Mouse (Mus musculus) c-Kit-positive CD71-negative TER-119-negative erythroid progenitor cells, embryonic 14.5 days (primary cell): Measurements from ENCODE around the gene Themis.
A peak's percentile ranks its signal among the peaks of the same experiment; 100 is the strongest.

Experiments used
- DNase-seq: peaks from one replicate; pipeline ENCODE4 v3.0.0-alpha.2; 2013; ENCODE audit warnings: low read depth

Gene Themis

DNA sequence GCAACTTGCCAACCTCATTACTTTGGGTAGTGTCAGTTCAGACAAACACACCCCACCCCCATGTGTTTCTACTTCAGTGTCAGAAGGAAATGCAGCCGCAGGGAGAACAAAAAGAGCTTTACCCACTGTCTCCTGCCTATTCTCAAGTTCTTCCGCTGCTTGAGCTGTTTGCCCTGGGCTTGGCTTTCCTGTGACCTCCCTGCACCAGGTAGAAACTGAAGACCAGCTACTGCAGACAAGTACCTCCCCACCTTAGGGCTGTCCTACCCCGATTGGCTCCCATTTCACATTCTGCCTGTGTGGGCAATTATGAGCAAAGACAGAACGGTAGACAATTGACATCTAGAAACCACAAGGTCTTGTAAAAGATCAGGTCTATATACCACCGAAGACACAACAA is at the start of gene Themis:
Themis (plus strand) TSS at position 100 of the 400 bp plus-strand sequence.
- no peak for DNase-seq

DNA sequence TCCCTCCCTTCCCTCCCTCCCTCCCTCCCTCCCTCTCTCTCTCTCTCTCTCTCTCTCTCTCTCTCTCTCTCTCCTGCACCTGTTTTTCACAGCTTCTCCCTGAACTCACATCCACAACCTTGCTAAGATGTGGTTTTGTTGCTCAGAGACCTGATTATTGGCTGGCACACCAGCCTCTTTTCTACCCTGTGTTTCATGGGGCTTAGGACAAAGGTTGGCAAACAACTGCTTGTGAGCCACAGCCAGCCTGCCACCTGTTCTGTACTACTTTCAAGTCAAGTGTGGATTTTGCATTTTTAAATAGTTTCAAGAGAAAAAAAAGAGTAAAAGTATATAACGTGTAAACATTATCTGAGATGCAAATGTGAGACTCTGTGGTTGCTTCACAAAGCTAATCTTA is 48.7 kb upstream of the Themis start:
- no peak for DNase-seq

DNA sequence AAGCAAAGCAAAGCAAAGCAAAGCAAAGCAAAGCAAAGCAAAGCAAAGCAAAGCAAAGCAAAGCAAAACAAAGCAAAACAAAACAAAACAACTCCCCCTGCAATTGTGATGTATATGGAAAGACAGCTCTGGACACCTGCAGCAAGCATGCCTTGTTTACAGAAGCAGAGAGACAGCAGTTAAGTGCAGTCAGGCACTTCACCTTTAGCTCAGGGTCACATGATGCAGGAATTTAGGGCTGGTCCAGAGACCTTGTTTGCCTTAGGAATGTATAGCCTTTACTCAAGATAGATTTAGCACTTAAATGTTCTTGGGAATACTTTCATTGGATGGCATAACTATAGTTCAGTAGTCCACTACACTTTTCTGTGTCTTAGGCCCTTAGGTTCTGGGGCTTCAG is 32.1 kb upstream of the Themis start:
- no peak for DNase-seq

DNA sequence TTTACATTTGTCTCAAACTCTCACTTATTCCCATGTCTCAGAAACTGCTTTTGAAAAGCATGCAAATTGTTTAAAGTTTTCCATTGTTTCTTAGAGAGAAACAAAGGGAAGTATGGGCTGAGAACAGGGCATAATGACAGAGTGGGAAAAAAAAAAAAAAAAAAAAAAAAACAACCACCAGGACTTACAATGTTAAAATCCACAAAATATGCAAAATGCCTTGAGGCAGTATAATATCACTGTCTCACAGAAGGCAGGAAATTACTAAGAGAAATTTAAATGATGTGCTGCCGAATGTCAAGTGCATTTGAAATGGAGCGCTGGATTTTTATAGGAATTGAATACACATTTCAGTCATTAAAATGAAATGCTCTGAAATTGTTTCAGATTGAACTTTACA is 26.3 kb upstream of the Themis start:
- DNase-seq: no peak

DNA sequence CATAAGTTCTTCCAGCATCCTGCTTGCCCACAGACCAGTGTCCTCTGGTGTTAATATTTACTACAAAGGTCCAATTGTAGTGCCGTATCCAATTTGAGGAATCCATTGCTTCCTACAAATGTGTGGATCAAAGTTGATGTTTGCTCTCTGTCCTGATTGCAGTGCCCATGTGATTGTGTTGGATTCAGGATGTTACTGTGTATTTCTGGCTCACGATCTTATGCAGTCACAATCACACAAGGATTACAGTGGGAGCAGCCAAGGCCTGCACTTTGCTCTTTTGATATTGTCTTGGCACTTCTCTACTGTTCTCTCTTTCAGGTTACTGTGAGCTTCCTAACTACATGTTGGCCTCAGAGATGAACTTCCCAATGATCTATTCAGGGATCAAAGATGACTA is 20.3 kb upstream of the Themis start:
- no peak for DNase-seq

DNA sequence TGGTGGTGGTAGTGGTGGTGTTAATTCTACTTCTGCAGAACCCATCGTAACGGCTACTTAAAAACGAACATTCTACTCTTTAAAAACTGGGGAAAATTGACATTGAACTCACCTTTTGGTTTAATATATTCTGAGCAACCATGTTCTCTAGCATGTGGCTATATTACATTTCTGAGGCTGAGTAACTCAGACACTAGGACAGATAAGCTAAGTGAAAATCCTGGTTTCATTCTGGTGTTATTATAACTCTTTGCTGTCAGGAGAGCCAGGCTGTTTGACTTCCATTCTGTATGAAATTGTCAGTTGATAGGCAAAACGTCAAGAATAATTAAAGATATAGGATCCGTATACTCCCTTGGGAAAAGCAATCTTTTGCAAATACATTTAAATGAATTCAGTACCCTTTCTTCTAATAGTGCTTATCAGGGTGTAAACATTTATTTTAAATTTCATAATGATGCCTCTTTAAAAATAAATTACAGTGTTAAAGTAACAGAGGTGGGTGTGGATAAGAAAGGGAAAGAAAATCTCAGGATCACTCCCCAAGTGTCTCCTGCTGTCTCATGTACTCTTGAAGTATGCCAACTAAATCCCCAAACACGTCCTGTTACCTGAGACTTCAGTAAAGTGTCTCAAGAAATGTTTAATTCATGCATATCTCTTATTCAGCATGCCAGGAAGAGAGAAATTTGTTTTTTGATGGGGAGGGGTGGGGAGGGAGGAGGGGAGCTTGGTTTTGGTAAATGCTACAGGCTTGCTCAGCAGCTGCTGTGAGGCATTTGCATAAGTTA is 18.9 kb upstream of the Themis start:
- DNase-seq: no peak

DNA sequence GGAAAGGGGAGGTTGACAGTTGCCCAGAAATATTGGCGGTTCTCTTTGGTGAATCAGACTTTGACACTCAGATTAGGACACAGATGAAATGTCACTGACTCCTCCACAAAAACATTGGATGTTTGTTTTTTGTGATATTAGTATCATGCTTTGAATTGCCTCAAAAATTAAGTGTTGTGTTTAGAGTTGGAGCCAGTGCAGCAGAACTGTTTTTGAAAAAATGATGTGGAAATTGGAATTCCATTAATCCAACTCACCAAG is 18.3 kb upstream of the Themis start:
- DNase-seq: no peak

DNA sequence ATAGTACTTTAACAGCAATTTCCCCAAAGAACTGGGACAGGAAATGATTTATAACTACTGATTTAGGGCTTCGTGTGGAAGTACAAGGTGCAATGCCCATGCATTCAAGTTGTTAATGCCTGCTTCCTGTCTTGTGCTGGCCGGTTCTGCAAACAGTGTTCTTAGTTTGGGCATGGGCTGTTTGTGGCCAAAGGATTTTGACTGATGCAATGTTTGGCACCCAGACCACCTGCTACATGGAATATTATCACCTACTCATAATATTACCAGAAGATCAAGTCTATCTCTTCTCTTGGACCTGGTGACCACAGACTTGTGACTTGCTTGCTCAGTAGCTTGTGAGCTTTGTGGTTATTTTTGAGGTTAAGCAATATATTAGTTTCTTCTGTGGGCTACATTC is 16.2 kb upstream of the Themis start:
- no peak for DNase-seq

DNA sequence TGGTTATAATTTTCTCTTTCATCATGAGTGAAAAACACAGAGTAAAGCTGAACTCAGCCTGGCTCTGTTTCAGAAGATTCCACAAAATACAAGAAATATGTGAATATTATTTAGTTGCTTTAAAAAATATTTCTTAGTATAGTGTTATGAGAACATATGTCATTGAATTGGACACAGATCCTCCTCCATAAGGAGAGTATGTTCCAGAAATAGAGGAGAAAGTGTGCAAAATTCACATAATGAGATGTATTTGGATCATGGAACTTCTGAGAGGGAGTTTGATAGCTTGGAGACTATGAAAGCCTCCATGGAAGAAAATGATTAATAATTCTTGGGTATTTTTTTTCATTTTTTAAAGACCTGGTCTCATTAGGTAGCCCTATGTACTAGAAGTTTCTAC is 13.4 kb upstream of the Themis start:
- no peak for DNase-seq

DNA sequence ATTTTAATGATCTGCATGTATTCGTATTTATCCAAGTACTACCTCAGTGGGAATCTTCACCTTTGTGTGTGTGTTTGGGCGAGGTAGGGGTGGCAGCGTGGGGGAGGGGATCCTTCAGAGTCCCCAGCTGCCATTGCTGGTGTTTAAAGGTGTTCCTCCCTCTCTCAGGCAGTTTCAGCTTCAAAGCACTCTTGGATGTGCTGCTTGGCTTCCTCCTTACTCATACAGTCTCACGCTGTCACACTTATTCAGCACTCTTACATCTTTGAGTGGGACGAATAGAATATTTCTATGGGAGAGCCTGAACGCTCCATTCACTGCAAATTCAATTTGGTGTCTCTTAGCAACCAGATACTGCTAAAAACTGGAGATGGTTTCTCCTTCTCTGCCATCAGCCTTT is 3.0 kb upstream of the Themis start:
- no peak for DNase-seq

DNA sequence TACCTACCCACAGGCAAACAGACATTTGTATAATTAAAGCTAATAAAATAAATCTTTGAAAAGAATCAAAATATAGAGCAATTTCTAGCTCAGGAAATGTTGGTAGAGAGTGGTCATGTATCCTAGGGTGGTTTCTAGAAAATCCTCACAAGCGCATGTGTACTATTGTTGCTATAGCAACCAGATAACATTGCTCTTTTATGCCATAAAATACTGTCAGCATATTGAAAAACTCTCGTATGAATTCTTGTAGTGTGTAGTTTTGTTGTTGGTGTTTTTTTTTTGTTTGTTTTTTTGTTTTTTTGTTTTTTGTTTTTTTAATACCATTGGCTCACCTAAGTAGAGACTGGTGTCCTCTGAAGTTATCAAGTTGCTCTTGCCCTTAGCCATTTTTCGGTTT is 5.8 kb downstream of the Themis start:
- DNase-seq: no peak

DNA sequence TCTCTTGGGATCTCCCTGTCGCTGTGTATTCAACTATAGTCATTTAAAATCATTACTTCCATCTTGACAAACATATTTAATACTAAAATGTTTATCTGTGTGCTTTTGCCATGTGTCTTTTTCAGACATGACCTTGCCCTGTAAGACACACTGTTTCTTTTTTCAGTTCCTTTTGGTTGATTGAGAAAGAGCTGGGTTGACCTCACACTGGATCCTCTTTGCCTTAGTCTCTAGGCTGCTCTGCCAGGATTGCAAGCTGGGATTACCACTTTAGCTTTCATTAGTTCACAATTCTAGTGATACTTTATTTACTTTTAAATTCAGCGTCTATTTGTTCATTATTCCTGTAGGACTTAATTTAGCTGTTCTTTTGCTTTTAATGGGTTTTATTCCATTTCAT is 7.2 kb downstream of the Themis start:
- DNase-seq: no peak

DNA sequence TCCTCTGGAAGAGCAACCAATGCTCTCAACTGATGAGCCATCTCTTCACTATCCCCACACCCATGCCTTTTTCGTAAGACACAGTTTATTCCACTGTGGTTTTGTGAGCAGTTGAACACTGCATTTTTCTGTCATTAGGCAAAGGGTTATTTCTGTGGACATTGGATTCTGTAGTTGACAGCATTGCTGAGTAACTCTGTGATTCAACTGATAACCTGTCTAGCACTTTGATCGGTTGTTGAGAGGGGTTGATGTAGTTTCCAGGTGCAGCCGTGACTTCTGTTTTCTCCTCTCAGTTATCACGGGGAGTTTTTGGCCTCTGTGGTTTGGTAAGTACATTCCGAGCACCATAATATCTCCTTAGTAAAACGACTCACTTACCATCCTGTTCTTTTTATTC is 26.8 kb downstream of the Themis start:
- no peak for DNase-seq

DNA sequence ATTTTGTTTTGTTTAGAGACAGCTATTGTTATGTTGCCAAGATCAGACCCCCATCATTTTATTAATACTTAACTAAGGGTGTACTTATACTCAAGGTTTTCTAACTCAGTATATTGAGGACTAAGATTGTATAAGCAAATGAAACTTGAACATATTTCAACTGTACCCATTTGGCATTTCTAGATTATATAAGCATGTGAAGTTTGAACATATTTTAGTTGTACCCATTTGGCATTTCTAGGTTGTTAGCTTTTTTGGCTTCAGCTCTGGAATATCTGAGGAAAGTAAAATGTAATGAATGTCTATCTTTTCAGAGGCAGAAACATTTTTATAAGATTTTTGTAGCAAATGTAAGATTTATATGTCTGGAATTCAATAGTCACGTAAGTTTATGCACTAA is 27.9 kb downstream of the Themis start:
- no peak for DNase-seq

DNA sequence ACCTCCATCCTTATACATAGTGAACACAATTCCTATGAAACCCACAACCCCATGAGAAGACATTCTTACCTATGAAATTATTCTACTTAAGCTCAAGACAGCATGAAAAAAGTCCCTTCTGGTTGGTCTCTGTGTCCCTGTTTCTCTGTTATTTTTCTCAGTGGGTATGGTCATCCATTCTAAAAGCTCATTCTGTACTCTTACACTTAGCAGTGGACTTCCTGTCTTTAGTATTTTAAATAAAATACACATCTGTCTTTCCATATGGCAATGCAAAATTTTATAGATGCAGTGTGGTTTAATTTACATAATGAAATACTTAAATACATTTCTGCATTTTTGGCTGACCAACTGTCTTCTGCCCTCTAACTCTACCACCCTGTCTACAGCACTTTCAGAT is 30.0 kb downstream of the Themis start:
- DNase-seq: no peak

DNA sequence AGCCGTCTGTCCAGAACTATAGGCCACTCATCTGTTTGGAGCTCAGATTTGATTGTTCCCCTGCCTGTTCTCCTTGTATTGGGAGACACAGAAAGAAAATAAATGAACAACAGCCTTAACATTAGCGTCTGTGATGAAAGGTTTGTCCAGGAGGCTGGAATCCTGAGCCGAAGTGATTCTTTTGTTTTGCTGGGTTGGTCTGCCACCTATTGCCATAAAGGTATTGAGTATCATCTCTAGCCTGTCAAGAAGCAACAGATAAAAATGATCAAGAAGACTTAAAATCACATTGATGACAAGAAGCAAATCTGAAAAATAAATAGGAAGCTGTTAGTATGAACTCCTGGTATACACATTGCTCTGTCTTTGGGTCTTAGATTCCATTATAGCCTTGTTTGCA is 53.7 kb downstream of the Themis start:
- no peak for DNase-seq

DNA sequence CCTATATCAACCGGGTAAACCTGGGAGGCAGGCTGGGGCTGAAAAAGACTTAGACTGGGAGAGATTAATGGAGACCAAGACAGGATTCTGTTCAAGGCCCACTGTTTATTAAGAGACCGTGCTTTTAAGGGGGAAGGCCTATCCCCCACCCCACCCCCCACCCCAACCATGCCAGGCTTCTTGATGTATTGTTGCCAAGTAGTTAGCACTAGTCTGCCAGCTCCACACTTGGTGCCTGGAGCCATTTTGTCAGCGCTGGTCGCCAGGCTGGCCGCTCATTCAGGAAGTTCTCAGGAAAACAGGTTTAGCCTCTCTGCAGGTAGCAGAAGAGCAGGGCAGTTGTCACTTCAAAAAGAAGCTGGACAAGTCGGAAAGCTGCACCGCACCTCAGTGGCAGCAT is 55.1 kb downstream of the Themis start:
- no peak for DNase-seq

DNA sequence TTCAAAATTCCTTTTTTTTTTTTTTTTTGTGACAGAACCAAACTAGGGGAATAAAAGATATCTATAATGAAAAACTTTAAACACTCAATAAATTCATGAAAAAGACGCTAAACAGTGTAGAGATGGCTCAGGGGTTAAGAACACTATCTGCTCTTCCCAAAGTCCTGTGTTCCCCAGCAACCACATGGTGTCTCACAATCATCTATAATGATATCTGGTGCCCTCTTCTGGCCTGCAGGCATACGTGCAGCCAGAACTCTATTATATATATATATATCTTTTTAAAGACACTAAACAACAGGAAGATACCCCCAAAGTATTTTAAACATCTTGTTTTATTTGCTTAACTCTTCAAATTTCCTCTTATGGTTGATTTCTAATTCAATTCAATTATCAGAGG is 62.0 kb downstream of the Themis start:
- peak; percentile 19 for DNase-seq

DNA sequence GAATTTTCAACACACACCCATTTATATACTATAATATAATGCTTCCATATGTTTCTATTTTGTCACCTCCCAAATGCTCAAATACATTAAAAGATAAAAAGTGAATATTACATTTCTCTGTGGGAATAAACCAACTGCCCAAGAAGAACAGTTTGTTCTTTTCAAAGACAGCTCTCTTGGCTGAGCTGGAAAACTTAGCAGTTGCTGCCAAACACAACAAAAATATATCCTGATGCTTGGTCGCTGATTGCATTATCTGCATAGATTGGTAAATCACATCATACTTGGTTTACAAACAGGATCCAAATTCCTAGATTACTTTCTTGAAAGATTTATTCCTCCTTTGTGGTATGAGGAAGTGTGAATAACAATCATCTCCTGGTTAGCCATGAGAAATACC is 69.8 kb downstream of the Themis start:
- no peak for DNase-seq

DNA sequence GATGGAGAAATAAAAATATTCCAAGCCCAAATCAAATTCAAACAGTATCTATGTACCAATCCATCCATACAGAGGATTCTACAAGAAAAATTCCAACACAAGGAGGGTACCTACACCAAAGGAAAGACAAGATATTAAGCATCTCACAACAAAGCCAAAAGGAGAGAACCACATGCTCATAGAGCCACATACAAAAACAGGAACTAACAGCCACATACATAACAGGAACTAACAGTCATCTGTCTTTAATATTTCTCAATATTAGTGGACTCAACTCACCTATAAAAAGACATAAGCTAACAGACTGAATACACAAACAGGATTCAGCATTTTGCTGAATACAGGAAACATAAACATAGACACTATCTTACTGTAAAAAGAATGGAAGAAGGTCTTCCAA is 78.3 kb downstream of the Themis start:
- no peak for DNase-seq

DNA sequence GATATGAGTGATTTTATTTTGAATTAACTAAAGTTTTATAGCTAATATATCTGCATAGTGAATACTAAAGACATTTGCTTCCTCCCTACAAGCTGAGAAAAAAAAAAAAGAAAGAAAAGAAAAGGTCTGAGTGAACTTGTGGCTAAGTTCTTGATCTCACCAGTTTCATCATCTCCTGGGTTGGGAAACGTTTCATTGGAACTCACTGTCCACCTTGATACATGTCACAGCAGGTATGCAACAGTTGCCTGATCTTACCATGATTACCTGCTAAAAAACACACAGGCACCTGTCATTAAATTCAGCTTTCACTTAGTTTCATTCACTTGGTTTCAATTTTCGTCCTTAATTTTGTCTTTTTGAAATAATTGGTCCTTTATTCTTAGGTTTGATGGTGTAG is 85.2 kb downstream of the Themis start:
- DNase-seq: no peak

DNA sequence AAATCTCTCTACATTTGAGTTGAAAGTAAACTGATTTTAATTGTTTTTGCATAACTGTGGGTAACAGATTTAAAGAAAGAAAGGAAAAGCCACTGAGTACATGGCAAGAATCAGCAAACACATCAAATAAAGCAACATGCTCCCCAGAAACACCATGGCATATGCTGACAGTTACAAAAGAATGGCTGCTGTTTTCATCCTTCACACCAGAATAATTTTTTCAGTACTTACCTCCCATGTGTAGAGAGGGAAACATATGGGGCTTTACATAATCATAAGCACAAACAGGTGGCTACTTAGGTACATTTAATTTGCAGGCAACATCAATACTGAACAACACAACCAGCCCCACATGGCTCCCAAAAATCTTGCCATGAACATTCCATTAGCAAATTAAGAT is 86.8 kb downstream of the Themis start:
- DNase-seq: no peak

DNA sequence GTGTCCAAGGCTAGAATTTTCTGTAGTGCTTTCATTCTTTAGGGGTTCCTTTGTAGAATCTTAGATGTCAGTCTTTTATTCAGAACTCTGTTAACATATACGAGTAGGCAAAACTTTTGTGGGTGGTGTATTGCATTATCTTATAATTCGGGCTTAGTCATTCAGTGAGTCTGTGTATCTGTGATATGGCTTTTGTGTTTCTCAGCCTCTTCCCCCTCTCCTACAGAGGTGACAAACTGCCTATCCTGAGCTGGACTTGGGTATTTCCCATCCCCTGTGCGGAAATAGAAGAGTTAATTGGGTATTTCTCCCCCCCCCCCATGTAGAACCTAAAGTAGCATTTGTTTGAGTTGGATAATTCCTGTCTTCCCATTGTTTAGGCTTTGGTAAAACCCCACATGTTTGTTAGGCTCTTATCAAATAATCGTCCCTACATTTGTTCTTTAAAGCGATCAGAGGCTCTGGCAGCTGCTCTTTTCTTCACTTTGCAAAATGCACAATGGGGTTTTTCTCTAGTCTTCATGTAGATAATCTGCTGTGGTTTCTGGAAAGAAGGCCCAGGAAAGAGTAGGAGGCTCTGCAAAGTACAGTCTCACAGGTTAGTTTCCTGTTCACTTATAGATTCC is 108.7 kb downstream of the Themis start:
- DNase-seq: no peak

DNA sequence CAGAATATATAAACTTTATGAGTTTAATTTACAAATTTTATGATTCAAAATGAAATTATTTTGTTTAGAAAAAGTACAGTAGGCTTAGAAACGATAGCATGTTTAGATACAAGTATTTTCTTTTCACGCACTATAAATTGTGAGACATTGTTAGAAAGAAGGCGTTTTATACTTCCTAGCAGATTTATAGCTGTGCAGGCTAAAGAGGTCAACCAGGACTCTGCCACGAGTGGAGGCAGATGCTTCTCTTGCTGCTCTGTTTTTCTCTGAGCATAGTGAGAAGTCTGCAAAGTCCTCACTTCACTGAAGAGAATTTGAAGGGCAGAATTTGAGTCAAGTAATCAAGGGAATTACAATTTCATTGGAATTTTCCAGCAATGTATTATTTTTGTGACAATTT is 131.3 kb downstream of the Themis start:
- DNase-seq: no peak
